Mouse (Mus musculus) myocyte (in vitro differentiated cells): ENCODE data around the gene Nol4l.

Source experiments
- E2F4 ChIP-seq: IDR thresholded peaks from one replicate; pipeline ENCODE4 v1.6.1; 2011; ENCODE audit warnings: mild to moderate bottlenecking, control low read depth, moderate library complexity; ENCODE audit not compliant: insufficient read depth
- MAX ChIP-seq: IDR thresholded peaks from one replicate; pipeline ENCODE4 v1.6.1; 2011; ENCODE audit warnings: low read depth, mild to moderate bottlenecking, control low read depth
- MYOD1 ChIP-seq, 3 experiments: IDR thresholded peaks; one replicate each; pipeline ENCODE4 v1.6.1; 2011; ENCODE audit warnings: control low read depth in 2 of 3, low read depth in 2 of 3, mild to moderate bottlenecking in 2 of 3, moderate library complexity in 1 of 3; ENCODE audit not compliant: insufficient read length in 2 of 3, control insufficient read depth in 1 of 3
- MYOG ChIP-seq, 3 experiments: IDR thresholded peaks; one replicate each; pipeline ENCODE4 v1.6.1; 2011; ENCODE audit warnings: control low read depth in 2 of 3, low read depth in 2 of 3, mild to moderate bottlenecking in 2 of 3; ENCODE audit not compliant: insufficient read length in 2 of 3, control insufficient read depth in 1 of 3, insufficient read depth in 1 of 3
- POLR2A ChIP-seq: IDR thresholded peaks from one replicate; pipeline ENCODE4 v1.6.1; 2011; ENCODE audit warnings: low read depth, mild to moderate bottlenecking, control low read depth, moderate library complexity; ENCODE audit not compliant: insufficient read length
- POLR2AphosphoS2 ChIP-seq: IDR thresholded peaks from one replicate; pipeline ENCODE4 v1.6.1; 2011; ENCODE audit warnings: low read depth, control low read depth; ENCODE audit not compliant: insufficient read length
- REST ChIP-seq: IDR thresholded peaks from one replicate; pipeline ENCODE4 v1.6.1; 2011; ENCODE audit warnings: mild to moderate bottlenecking, control low read depth, moderate library complexity; ENCODE audit not compliant: insufficient read depth, insufficient read length
- SRF ChIP-seq: IDR thresholded peaks from one replicate; pipeline ENCODE4 v1.6.1; 2011; ENCODE audit warnings: low read depth; ENCODE audit not compliant: control insufficient read depth, insufficient read length
- USF1 ChIP-seq: IDR thresholded peaks from one replicate; pipeline ENCODE4 v1.6.1; 2011; ENCODE audit warnings: low read depth, mild to moderate bottlenecking, control low read depth, moderate library complexity

- TF ChIP-seq E2F4 (no peak), REST (no peak), POLR2A (no peak), MYOG (IDR thresholded peaks at IDR 0.05; ENCODE audit: control insufficient read depth in 1 of 3, insufficient read depth in 1 of 3, insufficient read length in 2 of 3, low read depth in 2 of 3) (no peak), USF1 (no peak), SRF (no peak), POLR2AphosphoS2 (no peak), MYOD1 (IDR thresholded peaks at IDR 0.05; ENCODE audit: control insufficient read depth in 1 of 3, insufficient read length in 2 of 3, low read depth in 2 of 3) (no peak), MAX (no peak)
Measured at GRCm38 (mm10) chr2:153493781-153494292, 35.9 kb downstream of the Nol4l start.
